Mouse (Mus musculus) neural tube, embryonic 15.5 days (tissue): ENCODE measurements around the gene A230050P20Rik. TPM values are rescaled to one million over a fixed set of nuclear protein-coding genes. Genes with fewer than 3 reads are reported as not detected.
A peak's percentile ranks its signal among the peaks of the same experiment; 100 is the strongest.
"Not testable (repeated sequence)": the region's sequence is repeated elsewhere in the genome, so short reads cannot be mapped to it uniquely, and the experiment has no call there.

Experiments used
- ATAC-seq: fragments of 200-750 bp; cut with Nextera tagmentation; 2 replicates; pipeline ENCODE4 v1.8.0; 2017; ENCODE audit warnings: mild to moderate bottlenecking, moderate TSS enrichment, moderate library complexity; ENCODE audit not compliant: low FRiP score
- H3K27ac ChIP-seq: fragments of 300-500 bp; sonication (generic); replicated peaks from 2 replicates; pipeline ENCODE4 v1.5.1; 2015; ENCODE audit warnings: mild to moderate bottlenecking, inconsistent platforms
- H3K27me3 ChIP-seq: fragments of 300-500 bp; sonication (generic); replicated peaks from 2 replicates; pipeline ENCODE4 v1.6.1; 2015; ENCODE audit warnings: inconsistent platforms
- H3K36me3 ChIP-seq: fragments of 300-500 bp; sonication (generic); 2 replicates; pipeline ENCODE4 v1.6.1; 2015; ENCODE audit warnings: inconsistent platforms
- H3K4me1 ChIP-seq: fragments of 300-500 bp; sonication (generic); 2 replicates; pipeline ENCODE4 v1.6.1; 2015; ENCODE audit warnings: inconsistent platforms
- H3K4me2 ChIP-seq: fragments of 300-500 bp; sonication (generic); 2 replicates; pipeline ENCODE4 v1.6.1; 2015; ENCODE audit warnings: inconsistent platforms, mild to moderate bottlenecking, moderate library complexity
- H3K4me3 ChIP-seq: fragments of 300-500 bp; sonication (generic); replicated peaks from 2 replicates; pipeline ENCODE4 v1.5.1; 2015; ENCODE audit warnings: mild to moderate bottlenecking, inconsistent platforms
- H3K9ac ChIP-seq: fragments of 300-500 bp; sonication (generic); replicated peaks from 2 replicates; pipeline ENCODE4 v1.6.1; 2015; ENCODE audit warnings: mild to moderate bottlenecking, inconsistent platforms
- H3K9me3 ChIP-seq: fragments of 300-500 bp; sonication (generic); replicated peaks from 2 replicates; pipeline ENCODE4 v1.6.1; 2016; ENCODE audit warnings: inconsistent platforms
- WGBS: fragments of 180-500 bp; shearing (Covaris S2); methylation state at CpG from one replicate; pipeline ENCODE4 v1.1.7; 2015; ENCODE audit warnings: mixed read lengths; 5-methylcytosine and 5-hydroxymethylcytosine counted together
- polyA plus RNA-seq: library from polyadenylated mRNA; unstranded; fragments of >200 nt; fragmentation: Nextera tagmentation; extraction: Ambion mirVana; gene quantifications from 2 replicates; pipeline ENCODE4 v1.2.1, GENCODE M21; 2015

Gene A230050P20Rik
- polyA plus RNA-seq = 17.0 and 23.2 TPM in 2 replicates

GRCm38 (mm10) chr9:20868448-20869001, at the start of gene A230050P20Rik:
TSS of gene A230050P20Rik (plus strand) at chr9:20868642.
- peak within 1 kb of the TSS; percentile 61 for H3K4me2 ChIP-seq
- peak; percentile 70 for ATAC-seq
- WGBS = 7% methylated on average over 53 of the region's 53 CpGs
- peak within 1 kb of the TSS; percentile 31 for H3K9ac ChIP-seq
- H3K27ac ChIP-seq = no peak within 1 kb of the TSS
- peaks cover 51% of the 10 kb centered on the region for H3K27me3 ChIP-seq
- peaks cover 10% of the 10 kb centered on the region for H3K4me1 ChIP-seq
- no peaks in the 10 kb centered on the region for H3K9me3 ChIP-seq
- H3K4me3 ChIP-seq = peak within 1 kb of the TSS; percentile 44
- H3K36me3 ChIP-seq = no peaks in the 10 kb centered on the region

DNA sequence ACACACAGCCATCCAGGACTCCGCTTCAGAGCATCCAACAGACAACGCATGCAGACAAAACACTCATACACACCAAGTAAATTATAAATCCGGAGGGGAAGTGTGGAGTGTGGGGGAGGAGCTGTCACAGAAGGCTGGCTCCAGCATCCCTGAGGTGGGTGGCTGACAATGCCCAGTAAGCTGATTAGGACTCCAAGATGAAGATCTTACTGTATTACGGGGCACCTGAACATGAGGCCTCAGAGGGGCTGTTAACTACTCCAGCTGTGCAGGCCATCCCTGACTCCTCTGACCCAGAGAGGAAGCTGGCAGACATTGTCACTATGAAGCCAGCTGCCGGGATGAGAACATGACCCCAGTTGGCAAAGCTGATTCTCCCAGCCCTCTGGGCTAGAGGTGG, 48.4 kb upstream of the A230050P20Rik start:
- H3K27me3 ChIP-seq = peaks cover 10% of the 10 kb centered on the region; the same call in 1 of the 2 replicates
- 76% methylated on average over 5 of the region's 5 CpGs for WGBS
- no peak overlapping the region for H3K4me2 ChIP-seq
- H3K4me1 ChIP-seq = peaks cover 2% of the 10 kb centered on the region
- H3K4me3 ChIP-seq = no peak overlapping the region
- ATAC-seq = no peak
- no peak overlapping the region for H3K27ac ChIP-seq
- no peaks in the 10 kb centered on the region for H3K36me3 ChIP-seq
- no peak overlapping the region for H3K9ac ChIP-seq
- H3K9me3 ChIP-seq = no peaks in the 10 kb centered on the region

DNA sequence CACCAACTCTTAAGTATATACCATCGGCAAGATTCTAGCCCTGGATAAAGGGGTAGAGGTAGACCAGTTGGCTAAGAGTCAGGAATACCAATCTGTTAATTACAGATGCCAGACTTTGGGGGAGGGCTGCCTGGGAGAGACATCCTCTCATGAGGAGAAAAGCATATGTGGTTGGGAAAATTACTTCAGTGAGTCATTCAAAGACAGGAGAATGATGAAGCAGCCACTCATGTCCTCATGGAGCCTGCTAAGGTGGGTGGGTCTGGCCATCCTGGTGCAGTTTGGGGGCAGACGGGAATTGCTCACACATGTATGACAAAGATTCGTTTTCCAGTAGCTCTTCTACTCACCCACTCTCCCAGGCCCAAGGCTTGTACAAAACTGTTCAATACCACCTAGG, 45.6 kb upstream of the A230050P20Rik start:
- H3K36me3 ChIP-seq = no peaks in the 10 kb centered on the region
- no peaks in the 10 kb centered on the region for H3K27me3 ChIP-seq
- H3K4me1 ChIP-seq = no peaks in the 10 kb centered on the region
- no peak overlapping the region for H3K27ac ChIP-seq
- H3K9me3 ChIP-seq = no peaks in the 10 kb centered on the region
- H3K4me3 ChIP-seq = no peak overlapping the region
- no peak overlapping the region for H3K9ac ChIP-seq
- ATAC-seq = no peak
- 94% methylated on average over 3 of the region's 3 CpGs for WGBS
- no peak overlapping the region for H3K4me2 ChIP-seq

- 71% methylated on average over 5 of the region's 5 CpGs for WGBS
- no peak for ATAC-seq
Observed at GRCm38 (mm10) chr9:20825781-20826180, 42.7 kb upstream of the A230050P20Rik start.

GRCm38 (mm10) chr9:20828127-20828526, 40.3 kb upstream of the A230050P20Rik start:
- WGBS = 94% methylated on average over 1 of the region's 1 CpGs
- Histone ChIP-seq H3K4me3 (no peak overlapping the region), H3K27me3 (0 out of 2 replicates have a peak, but pooled peaks cover 6% of the 10 kb centered on the region), H3K36me3 (no peaks in the 10 kb centered on the region), H3K4me1 (peaks cover 13% of the 10 kb centered on the region), H3K27ac (no peak overlapping the region), H3K9ac (no peak overlapping the region), H3K4me2 (no peak overlapping the region), H3K9me3 (no peaks in the 10 kb centered on the region)
- no peak for ATAC-seq

More at GRCm38 (mm10) chr9:20825781-20826180, 42.7 kb upstream of the A230050P20Rik start:
- no peak overlapping the region for H3K9ac ChIP-seq
- H3K9me3 ChIP-seq = no peaks in the 10 kb centered on the region
- H3K4me1 ChIP-seq = peaks cover 7% of the 10 kb centered on the region
- H3K27ac ChIP-seq = no peak overlapping the region
- H3K27me3 ChIP-seq = 0 out of 2 replicates have a peak, but pooled peaks cover 6% of the 10 kb centered on the region
- no peak overlapping the region for H3K4me2 ChIP-seq
- no peak overlapping the region for H3K4me3 ChIP-seq
- no peaks in the 10 kb centered on the region for H3K36me3 ChIP-seq

DNA sequence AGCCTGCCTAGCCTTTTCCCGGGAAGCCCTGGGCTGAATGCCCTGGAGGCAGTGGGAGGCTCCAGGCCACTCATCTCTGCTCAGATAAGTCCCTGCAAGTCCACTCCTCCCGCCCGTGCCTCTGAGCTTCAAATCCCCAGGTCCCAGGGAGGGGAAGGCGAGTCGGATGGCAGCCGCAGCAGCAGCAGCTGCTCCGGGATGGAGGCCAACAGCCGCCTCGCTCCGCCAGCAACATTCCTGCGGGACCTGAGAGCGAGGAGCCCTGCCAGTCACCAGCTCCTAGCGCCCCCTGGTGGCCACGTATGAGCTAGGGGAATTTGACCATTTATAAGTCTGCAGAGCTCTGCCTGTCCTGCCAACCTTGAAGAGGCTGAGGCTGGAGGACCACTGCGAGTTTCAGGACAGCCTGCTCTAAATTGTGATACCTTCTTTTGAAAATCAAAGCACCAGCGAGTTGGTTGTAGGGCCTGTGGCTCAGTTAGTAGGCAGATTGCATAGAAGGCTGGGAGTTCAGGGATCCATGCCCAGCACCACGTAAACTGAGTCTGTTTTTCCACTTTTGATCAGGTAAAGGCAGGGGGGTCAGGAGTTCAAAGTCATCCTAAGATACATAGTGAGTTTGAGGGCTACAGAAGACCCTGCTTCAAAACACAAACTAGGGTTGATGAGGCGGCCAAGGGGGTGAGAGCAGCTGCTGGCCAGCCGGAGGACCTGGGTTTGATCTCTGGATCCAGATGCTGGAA, 37.4 kb upstream of the A230050P20Rik start:
- no peaks in the 10 kb centered on the region for H3K9me3 ChIP-seq
- H3K4me1 ChIP-seq = peaks cover 13% of the 10 kb centered on the region
- H3K27me3 ChIP-seq = 0 out of 2 replicates have a peak, but pooled peaks cover 6% of the 10 kb centered on the region
- no peaks in the 10 kb centered on the region for H3K36me3 ChIP-seq
- WGBS = 15% methylated on average over 19 of the region's 19 CpGs
- H3K4me2 ChIP-seq = peak overlapping the region; percentile 49
- H3K4me3 ChIP-seq = no peak overlapping the region; the same call in 1 of the 2 replicates
- 0 out of 2 replicates have a peak overlapping the region, but pooled peaks have one; percentile 11 for H3K9ac ChIP-seq
- H3K27ac ChIP-seq = no peak overlapping the region; the same call in 1 of the 2 replicates
- ATAC-seq = peak; percentile 91

GRCm38 (mm10) chr9:20834881-20835280, 33.6 kb upstream of the A230050P20Rik start:
- no peak overlapping the region for H3K4me3 ChIP-seq
- H3K4me1 ChIP-seq = peaks cover 13% of the 10 kb centered on the region
- H3K27ac ChIP-seq = no peak overlapping the region
- H3K9ac ChIP-seq = no peak overlapping the region
- 0 out of 2 replicates have a peak, but pooled peaks cover 3% of the 10 kb centered on the region for H3K27me3 ChIP-seq
- ATAC-seq = no peak
- H3K9me3 ChIP-seq = no peaks in the 10 kb centered on the region
- no peaks in the 10 kb centered on the region for H3K36me3 ChIP-seq
- no peak overlapping the region for H3K4me2 ChIP-seq
- WGBS = 66% methylated on average over 1 of the region's 1 CpGs

- not testable (repeated sequence) for H3K27ac ChIP-seq, H3K9me3 ChIP-seq, ATAC-seq, H3K4me3 ChIP-seq, H3K4me2 ChIP-seq, H3K36me3 ChIP-seq, H3K4me1 ChIP-seq, H3K27me3 ChIP-seq, H3K9ac ChIP-seq
- 86% methylated on average over 11 of the region's 11 CpGs for WGBS
Observed at GRCm38 (mm10) chr9:20835431-20835954, 32.9 kb upstream of the A230050P20Rik start.

DNA sequence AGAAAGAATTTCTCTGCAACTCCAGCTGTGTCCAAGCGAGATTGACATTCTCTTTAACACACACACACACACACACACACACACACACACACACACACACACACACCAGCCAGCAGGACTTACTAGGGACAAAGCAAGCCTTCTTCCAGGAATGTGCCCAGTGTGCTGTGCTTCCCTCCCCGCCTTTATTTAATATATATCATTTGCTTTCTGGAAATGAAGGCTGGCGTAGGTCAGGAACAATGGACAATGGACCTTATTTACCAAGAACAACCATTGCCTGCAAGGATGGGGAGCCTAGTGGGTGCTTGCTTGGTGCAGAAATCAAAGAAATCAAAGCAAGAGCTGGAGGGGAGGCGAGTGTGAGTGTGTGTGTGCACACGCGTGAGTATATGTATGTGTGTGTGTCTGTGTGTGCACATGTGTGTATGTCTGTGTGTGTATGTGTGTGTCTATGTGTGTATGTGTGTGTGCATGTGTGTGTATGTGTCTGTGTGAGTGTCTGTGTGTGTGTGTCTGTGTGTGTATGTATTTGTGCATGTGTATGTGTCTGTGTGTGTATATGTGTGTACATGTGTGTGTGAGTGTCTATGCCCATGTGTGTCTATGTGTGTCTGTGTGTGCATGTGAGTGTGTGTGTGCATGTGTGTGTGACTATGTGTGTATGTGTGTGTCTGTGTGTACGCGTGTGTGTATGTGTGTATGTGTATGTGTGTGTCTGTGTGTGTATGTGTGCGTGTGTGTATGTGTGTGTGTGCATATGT, 31.1 kb upstream of the A230050P20Rik start:
- Histone ChIP-seq H3K27ac (no peak overlapping the region), H3K4me3 (no peak overlapping the region), H3K9me3 (no peaks in the 10 kb centered on the region), H3K36me3 (no peaks in the 10 kb centered on the region), H3K27me3 (no peaks in the 10 kb centered on the region), H3K4me2 (no peak overlapping the region), H3K4me1 (no peaks in the 10 kb centered on the region), H3K9ac (no peak overlapping the region)
- ATAC-seq = no peak
- WGBS = 86% methylated on average over 9 of the region's 9 CpGs

GRCm38 (mm10) chr9:20838931-20839330, 29.5 kb upstream of the A230050P20Rik start:
- H3K4me2 ChIP-seq = no peak overlapping the region
- 63% methylated on average over 6 of the region's 6 CpGs for WGBS

GRCm38 (mm10) chr9:20842211-20842610, 26.2 kb upstream of the A230050P20Rik start:
- H3K27ac ChIP-seq = no peak overlapping the region
- no peaks in the 10 kb centered on the region for H3K4me1 ChIP-seq
- H3K27me3 ChIP-seq = no peaks in the 10 kb centered on the region
- no peaks in the 10 kb centered on the region for H3K9me3 ChIP-seq
- H3K4me2 ChIP-seq = no peak overlapping the region
- H3K36me3 ChIP-seq = no peaks in the 10 kb centered on the region
- WGBS = 74% methylated on average over 4 of the region's 4 CpGs
- no peak for ATAC-seq
- no peak overlapping the region for H3K4me3 ChIP-seq
- H3K9ac ChIP-seq = no peak overlapping the region

More at GRCm38 (mm10) chr9:20838931-20839330, 29.5 kb upstream of the A230050P20Rik start:
- Histone ChIP-seq H3K27me3 (no peaks in the 10 kb centered on the region), H3K9me3 (no peaks in the 10 kb centered on the region), H3K27ac (no peak overlapping the region), H3K4me1 (no peaks in the 10 kb centered on the region), H3K4me3 (no peak overlapping the region), H3K36me3 (no peaks in the 10 kb centered on the region), H3K9ac (no peak overlapping the region)
- no peak for ATAC-seq
